Mouse (Mus musculus) cerebellum, adult 2 months (tissue): Measurements from ENCODE around the gene Sycp1. TPM values are rescaled to one million over a fixed set of nuclear protein-coding genes. Genes with fewer than 3 reads are reported as not detected.

Source experiments
- DNase-seq, 2 experiments: peaks; one replicate each; pipeline ENCODE4 v3.0.0; 2021
- H3K27ac ChIP-seq: fragments of 200-500 bp; 2 replicates; pipeline ENCODE4 v1.5.1; 2012; ENCODE audit warnings: low read length, control low read depth, inconsistent platforms; ENCODE audit not compliant: insufficient read depth
- H3K27me3 ChIP-seq: fragments of 200-500 bp; 2 replicates; pipeline ENCODE4 v1.6.1; 2012; ENCODE audit warnings: inconsistent platforms, mild to moderate bottlenecking, low read length, moderate library complexity; ENCODE audit not compliant: control insufficient read depth, insufficient read depth
- H3K4me1 ChIP-seq: fragments of 200-500 bp; 2 replicates; pipeline ENCODE4 v1.6.1; 2011; ENCODE audit warnings: low read length; ENCODE audit not compliant: control insufficient read depth, insufficient read depth
- H3K4me3 ChIP-seq: fragments of 200-500 bp; replicated peaks from 2 replicates; pipeline ENCODE3; 2011; ENCODE audit warnings: mild to moderate bottlenecking, low read depth, low read length, control low read depth; ENCODE audit not compliant: insufficient read depth
- CTCF ChIP-seq: fragments of 200-500 bp; IDR thresholded peaks from 2 replicates; pipeline ENCODE4 v1.5.1; 2011; ENCODE audit warnings: low read depth, mild to moderate bottlenecking, control low read depth, low read length, moderate library complexity, borderline replicate concordance; ENCODE audit not compliant: insufficient read depth
- POLR2A ChIP-seq: fragments of 200-500 bp; IDR thresholded peaks from 2 replicates; pipeline ENCODE4 v1.6.1; 2011; ENCODE audit warnings: low read length, control low read depth, borderline replicate concordance; ENCODE audit not compliant: insufficient read depth
- WGBS: fragments of 180-500 bp; shearing (Covaris S2); methylation state at CpG from one replicate; pipeline ENCODE4 v1.1.7; 2018; 5-methylcytosine and 5-hydroxymethylcytosine counted together
- polyA plus RNA-seq: library from polyadenylated mRNA; depleted of rRNA; stranded (reverse); fragments of >200 nt; gene quantifications from 2 replicates; pipeline ENCODE4 v1.2.3, GENCODE M21; 2012; rRNA removed

Gene Sycp1
- 4.5 and 5.5 TPM in 2 replicates for polyA plus RNA-seq

- no peaks in the 10 kb centered on the region for H3K27me3 ChIP-seq
- no peak within 1 kb of the TSS for H3K27ac ChIP-seq
- DNase-seq, result no peak
- WGBS, result 95% methylated on average over 78 of the region's 78 CpGs
- no peaks in the 10 kb centered on the region for H3K4me1 ChIP-seq
- TF ChIP-seq POLR2A (no peak), CTCF (no peak)
- H3K4me3 ChIP-seq, result no peak within 1 kb of the TSS
Measured at GRCm38 (mm10) chr3:102935451-102936354, at the start of gene Sycp1. Sycp1 (minus strand) TSS chr3:102936100.

- 23% methylated on average over 3 of the region's 3 CpGs for WGBS
- Histone ChIP-seq H3K4me3 (no peak overlapping the region), H3K27ac (no peak overlapping the region), H3K4me1 (no peaks in the 10 kb centered on the region), H3K27me3 (no peaks in the 10 kb centered on the region)
- TF ChIP-seq CTCF (no peak), POLR2A (no peak)
- DNase-seq, result no peak
Measured at GRCm38 (mm10) chr3:102980349-102980736, 44.4 kb upstream of the Sycp1 start.

- H3K4me1 ChIP-seq, result no peaks in the 10 kb centered on the region
- no peak overlapping the region for H3K4me3 ChIP-seq
- no peaks in the 10 kb centered on the region for H3K27me3 ChIP-seq
- no peak overlapping the region for H3K27ac ChIP-seq
- no peak for DNase-seq
- 9% methylated on average over 10 of the region's 10 CpGs for WGBS
- TF ChIP-seq POLR2A, result no peak
- no peak for TF ChIP-seq CTCF
Measured at GRCm38 (mm10) chr3:102979550-102980348, 43.8 kb upstream of the Sycp1 start.

- no peaks in the 10 kb centered on the region for H3K27me3 ChIP-seq
- no peak overlapping the region for H3K27ac ChIP-seq
- no peak for DNase-seq
- H3K4me3 ChIP-seq, result no peak overlapping the region
- H3K4me1 ChIP-seq, result no peaks in the 10 kb centered on the region
- 83% methylated on average over 4 of the region's 4 CpGs for WGBS
- TF ChIP-seq CTCF, result no peak
- TF ChIP-seq POLR2A, result no peak
Measured at GRCm38 (mm10) chr3:102976906-102977305, 41.0 kb upstream of the Sycp1 start.

GRCm38 (mm10) chr3:102970508-102970907 lies 34.6 kb upstream of the Sycp1 start:
- no peak overlapping the region for H3K27ac ChIP-seq
- 94% methylated on average over 3 of the region's 3 CpGs for WGBS
- no peaks in the 10 kb centered on the region for H3K27me3 ChIP-seq
- no peak for TF ChIP-seq CTCF
- TF ChIP-seq POLR2A, result no peak
- H3K4me3 ChIP-seq, result no peak overlapping the region
- no peak for DNase-seq
- no peaks in the 10 kb centered on the region; the same call in 1 of the 2 replicates for H3K4me1 ChIP-seq

- Histone ChIP-seq H3K4me1 (no peaks in the 10 kb centered on the region; the same call in 1 of the 2 replicates), H3K27ac (no peak overlapping the region), H3K4me3 (no peak overlapping the region), H3K27me3 (no peaks in the 10 kb centered on the region)
- TF ChIP-seq POLR2A (no peak), CTCF (no peak)
- DNase-seq, result no peak
- WGBS, result 56% methylated on average over 9 of the region's 9 CpGs
Measured at GRCm38 (mm10) chr3:102970067-102970466, 34.2 kb upstream of the Sycp1 start.

- Histone ChIP-seq H3K4me1 (no peaks in the 10 kb centered on the region), H3K27me3 (no peaks in the 10 kb centered on the region), H3K4me3 (no peak within 1 kb of the TSS), H3K27ac (no peak within 1 kb of the TSS)
- DNase-seq, result no peak
- TF ChIP-seq CTCF (no peak), POLR2A (no peak)
- 69% methylated on average over 3 of the region's 3 CpGs for WGBS
Measured at GRCm38 (mm10) chr3:102964033-102964432, 28.1 kb upstream of the Sycp1 start, which contains the start of gene Nr1h5. Nr1h5 (minus strand) TSS chr3:102964133.
